Mouse (Mus musculus) T-helper 1 cell (primary cell): Measurements from ENCODE around the gene Osbpl8.
"Not testable (repeated sequence)": the region's sequence is repeated elsewhere in the genome, so short reads cannot be mapped to it uniquely, and the experiment has no call there.

Experiments used
- in situ Hi-C: fragments of 300-600 bp; cut with MboI, MseI; formaldehyde crosslinking; loops from one replicate; pipeline ENCODE4 v1.15.1; 2025; ENCODE audit warnings: high pct_unique_total_duplicates

Gene Osbpl8

GRCm38 (mm10) chr10:111183634-111184270 lies 19.2 kb downstream of the Osbpl8 start:
- in situ Hi-C loops: no loop called here

- in situ Hi-C loops: no loop called here
Measured at GRCm38 (mm10) chr10:111185574-111186269, 21.2 kb downstream of the Osbpl8 start.

- in situ Hi-C loops: no loop called here
Measured at GRCm38 (mm10) chr10:111189022-111189555, 24.5 kb downstream of the Osbpl8 start.

GRCm38 (mm10) chr10:111190110-111190795 lies 25.7 kb downstream of the Osbpl8 start:
- in situ Hi-C loops: no loop called here

GRCm38 (mm10) chr10:111193536-111193935 lies 29.0 kb downstream of the Osbpl8 start:
- in situ Hi-C loops: no loop called here

- in situ Hi-C loops: no loop called here
Measured at GRCm38 (mm10) chr10:111196191-111196590, 31.6 kb downstream of the Osbpl8 start.

GRCm38 (mm10) chr10:111198705-111199104 lies 34.2 kb downstream of the Osbpl8 start:
- in situ Hi-C loops: not testable (repeated sequence)

GRCm38 (mm10) chr10:111201120-111201519 lies 36.6 kb downstream of the Osbpl8 start:
- in situ Hi-C loops: no loop called here

- in situ Hi-C loops: no loop called here
Measured at GRCm38 (mm10) chr10:111201666-111202065, 37.1 kb downstream of the Osbpl8 start.

- in situ Hi-C loops: no loop called here
Measured at GRCm38 (mm10) chr10:111204089-111204488, 39.5 kb downstream of the Osbpl8 start.

- in situ Hi-C loops: loop anchor here (5.0 kb wide), 1 partner anchor 33 kb away; no protein-coding TSS in a partner anchor
Measured at GRCm38 (mm10) chr10:111205421-111205820, 40.9 kb downstream of the Osbpl8 start.

- in situ Hi-C loops: loop anchor here (5.0 kb wide), 1 partner anchor 35 kb away; no protein-coding TSS in a partner anchor
Measured at GRCm38 (mm10) chr10:111207386-111207785, 42.8 kb downstream of the Osbpl8 start.

- in situ Hi-C loops: no loop called here
Measured at GRCm38 (mm10) chr10:111214084-111214483, 49.5 kb downstream of the Osbpl8 start.

- in situ Hi-C loops: no loop called here
Measured at GRCm38 (mm10) chr10:111214696-111215095, 50.1 kb downstream of the Osbpl8 start.

GRCm38 (mm10) chr10:111215572-111215971 lies 51.0 kb downstream of the Osbpl8 start:
- in situ Hi-C loops: no loop called here

- in situ Hi-C loops: no loop called here
Measured at GRCm38 (mm10) chr10:111216111-111216510, 51.6 kb downstream of the Osbpl8 start.

GRCm38 (mm10) chr10:111222535-111222934 lies 58.0 kb downstream of the Osbpl8 start:
- in situ Hi-C loops: no loop called here

- in situ Hi-C loops: no loop called here
Measured at GRCm38 (mm10) chr10:111223218-111223830, 58.8 kb downstream of the Osbpl8 start.

- in situ Hi-C loops: no loop called here
Measured at GRCm38 (mm10) chr10:111224696-111225095, 60.1 kb downstream of the Osbpl8 start.

GRCm38 (mm10) chr10:111226508-111226907 lies 62.0 kb downstream of the Osbpl8 start:
- in situ Hi-C loops: no loop called here

- in situ Hi-C loops: not testable (repeated sequence)
Measured at GRCm38 (mm10) chr10:111232237-111232636, 67.7 kb downstream of the Osbpl8 start.
